Mouse (Mus musculus) cerebellum, adult 2 months (tissue): ENCODE measurements around the gene Mamdc4.

Source experiments
- CTCF ChIP-seq: fragments of 200-500 bp; IDR thresholded peaks from 2 replicates; pipeline ENCODE4 v1.5.1; 2011; ENCODE audit warnings: low read depth, mild to moderate bottlenecking, control low read depth, low read length, moderate library complexity, borderline replicate concordance; ENCODE audit not compliant: insufficient read depth
- POLR2A ChIP-seq: fragments of 200-500 bp; IDR thresholded peaks from 2 replicates; pipeline ENCODE4 v1.6.1; 2011; ENCODE audit warnings: low read length, control low read depth, borderline replicate concordance; ENCODE audit not compliant: insufficient read depth

- TF ChIP-seq POLR2A = no peak
- no peak for TF ChIP-seq CTCF
Observed at GRCm38 (mm10) chr2:25557964-25558360, 16.7 kb downstream of the Mamdc4 start.
